Mouse (Mus musculus) lung, postnatal 4 days (tissue): Measurements from ENCODE around the gene Nub1.

Source experiments
- DNase-seq, 2 experiments: peaks; one replicate each; pipeline ENCODE4 v3.0.0; 2021

Gene Nub1

DNA sequence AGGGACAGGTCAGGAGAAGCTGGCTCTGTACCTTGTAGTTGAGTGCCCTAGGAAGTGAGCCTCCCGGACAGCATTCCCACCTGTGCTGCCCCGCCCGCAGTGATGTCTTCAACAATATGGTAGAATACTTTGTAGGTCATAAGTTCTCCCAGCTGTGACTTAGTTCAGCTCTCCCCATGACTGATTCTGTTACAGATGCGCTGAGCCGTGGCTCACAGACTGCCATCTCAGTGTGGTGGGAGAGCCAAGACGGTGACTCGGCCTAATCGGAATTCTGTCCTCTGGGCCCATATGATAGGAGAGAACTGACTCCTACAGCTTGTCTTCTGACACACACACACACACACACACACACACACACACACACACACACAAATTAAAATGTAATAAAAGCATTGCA is 19.3 kb downstream of the Nub1 start:
- no peak for DNase-seq

DNA sequence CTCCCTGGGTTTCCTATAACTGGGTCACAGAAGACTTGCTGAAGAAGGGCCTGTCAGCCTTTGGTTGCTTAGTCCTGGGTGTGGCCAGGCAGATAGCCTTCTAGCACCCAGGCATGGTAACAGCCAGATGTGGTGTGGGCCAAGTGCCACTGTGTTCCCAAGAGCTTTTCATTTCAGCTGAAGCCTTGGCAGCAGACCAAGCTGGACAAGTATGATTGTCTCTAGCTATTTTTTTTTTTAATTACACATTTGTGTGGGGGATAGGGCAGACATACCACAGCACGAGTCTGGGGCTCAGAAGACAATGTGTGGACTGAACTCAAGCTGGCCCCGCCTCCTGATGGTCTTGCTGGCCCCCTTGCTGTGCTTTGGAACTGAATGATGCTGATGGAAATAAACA is 24.6 kb downstream of the Nub1 start:
- peak; percentile 65 to 85 for DNase-seq

DNA sequence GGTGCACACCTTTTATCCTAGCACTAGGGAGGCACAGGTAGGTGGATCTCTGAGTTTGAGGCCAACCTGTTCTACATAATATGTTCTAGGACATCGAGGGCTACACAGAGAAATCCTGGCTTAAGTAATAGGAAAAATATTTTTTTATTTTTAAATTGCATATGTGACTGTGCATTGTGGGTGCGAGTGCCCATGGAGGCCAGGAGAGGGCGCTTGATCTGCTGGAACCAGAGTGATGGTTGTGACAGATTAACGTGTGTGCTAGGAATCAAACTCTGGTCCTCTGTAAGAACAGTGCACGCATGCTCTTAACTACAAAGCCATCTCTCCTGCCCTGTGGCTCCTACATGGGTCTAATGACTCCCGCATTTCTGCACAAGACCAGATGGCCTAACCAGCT is 26.3 kb downstream of the Nub1 start:
- no peak for DNase-seq

DNA sequence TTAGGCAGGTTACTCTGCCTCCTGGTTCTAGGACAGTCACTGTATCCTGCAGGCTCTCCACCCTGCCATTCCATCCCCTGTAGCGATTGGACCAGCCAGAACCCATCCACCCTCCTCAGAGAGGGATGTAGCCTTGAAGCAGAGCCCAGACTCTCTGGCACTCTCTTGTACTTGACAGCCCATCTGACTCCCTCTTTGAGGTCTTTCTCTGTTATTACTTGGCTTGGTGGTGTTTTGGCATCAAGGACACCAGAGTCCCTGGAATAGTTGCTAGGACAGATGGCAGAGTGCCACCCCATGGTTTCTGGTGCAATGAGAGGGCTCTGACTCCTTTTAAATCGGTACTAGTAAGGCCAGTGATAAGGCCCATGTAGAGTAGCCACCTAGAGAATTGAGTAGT is 27.9 kb downstream of the Nub1 start:
- peak in 1 of 2 experiments; percentile 33 for DNase-seq

DNA sequence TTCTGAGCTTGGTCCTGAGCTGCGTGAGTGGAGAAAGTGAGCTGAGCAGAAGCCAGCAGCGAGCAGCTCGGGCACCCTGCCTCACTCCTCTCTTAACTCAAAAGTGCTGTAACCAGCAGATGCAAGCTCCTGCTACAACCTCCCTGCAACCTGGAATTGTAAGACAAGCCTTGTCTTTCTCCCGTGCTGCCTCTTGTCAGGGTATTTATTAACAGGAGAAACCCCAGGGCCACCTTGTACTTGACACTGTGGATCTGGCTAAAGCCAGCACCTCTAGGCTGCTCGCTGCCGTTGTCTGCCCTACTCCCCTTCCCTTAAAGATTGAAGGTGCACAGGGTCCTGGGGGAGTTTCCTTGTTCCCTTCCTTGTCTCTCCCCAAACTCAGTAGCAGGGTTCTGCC is 28.7 kb downstream of the Nub1 start:
- no peak for DNase-seq

DNA sequence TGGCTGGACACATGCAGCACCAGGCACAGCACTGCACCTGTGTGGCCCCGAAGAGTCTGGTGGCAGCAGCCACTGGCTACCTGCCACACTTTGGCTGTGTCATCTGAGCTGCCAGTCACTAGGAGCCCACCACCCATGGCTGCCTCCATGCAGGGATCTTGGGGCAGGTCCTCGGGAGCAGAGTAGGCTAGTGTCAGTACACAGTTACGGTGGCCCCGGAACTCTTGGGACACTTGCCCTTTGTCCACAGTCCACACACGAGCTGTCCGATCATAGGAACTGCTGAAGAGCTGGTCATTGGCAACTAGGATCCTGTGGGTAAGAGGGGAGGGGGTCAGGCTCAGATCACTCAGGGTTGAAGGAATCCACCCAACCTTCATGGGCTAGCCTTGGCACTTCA is 32.7 kb downstream of the Nub1 start:
- no peak for DNase-seq

DNA sequence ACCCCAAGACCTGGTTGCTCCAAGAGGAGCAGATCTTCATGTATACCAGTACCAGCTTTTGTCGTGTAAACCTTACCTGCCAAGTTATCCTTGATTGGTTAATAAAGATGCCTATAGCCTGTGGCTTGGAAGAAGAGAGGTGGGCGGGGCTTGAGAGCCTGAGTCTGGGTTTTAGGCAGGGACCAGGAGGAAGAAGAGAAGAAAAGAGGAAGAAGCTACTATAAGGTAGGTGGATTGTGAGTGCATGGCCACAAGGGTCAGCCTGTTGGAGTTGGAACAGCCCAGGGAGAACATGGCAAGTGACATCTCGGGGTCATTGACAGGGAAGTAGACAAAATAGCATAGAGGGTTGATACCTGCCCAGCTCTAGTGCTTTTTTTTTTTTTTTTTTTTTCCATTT is 34.5 kb downstream of the Nub1 start:
- DNase-seq = no peak

DNA sequence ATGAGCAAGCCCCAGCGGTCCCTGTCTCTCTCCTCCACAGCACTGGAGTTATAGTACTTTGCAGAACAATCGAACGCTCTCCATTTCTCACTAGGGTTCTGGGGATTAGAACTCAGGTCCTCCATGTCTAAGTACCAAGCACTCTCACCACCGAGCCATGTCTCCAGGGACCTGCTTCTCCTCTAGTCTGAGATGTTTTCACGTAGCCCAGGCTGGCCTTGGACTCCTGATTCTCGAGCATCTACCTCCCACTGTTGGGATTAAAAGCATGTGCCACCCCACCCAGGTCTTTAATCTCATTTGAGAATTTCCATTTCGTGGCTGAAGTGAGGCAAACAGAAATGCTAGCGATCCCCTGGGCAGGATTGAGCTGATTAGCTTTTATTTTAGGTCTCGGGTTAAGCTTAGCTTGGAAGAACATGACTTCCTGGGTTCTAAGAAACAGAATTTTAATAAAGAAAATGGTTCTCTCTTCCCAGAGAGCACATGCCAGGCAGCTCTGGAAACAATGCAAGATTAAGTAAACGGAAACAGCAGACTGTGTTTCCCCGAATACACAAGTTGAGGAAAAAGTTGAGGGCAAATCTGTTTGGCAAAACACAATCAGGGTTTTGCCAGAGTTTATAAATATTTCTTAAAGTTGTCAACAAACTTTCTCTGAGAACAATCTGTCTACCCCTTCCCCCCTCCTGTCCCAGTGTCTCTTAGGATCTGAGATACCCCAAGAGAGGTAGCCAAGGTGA is 38.4 kb downstream of the Nub1 start:
- DNase-seq = no peak

DNA sequence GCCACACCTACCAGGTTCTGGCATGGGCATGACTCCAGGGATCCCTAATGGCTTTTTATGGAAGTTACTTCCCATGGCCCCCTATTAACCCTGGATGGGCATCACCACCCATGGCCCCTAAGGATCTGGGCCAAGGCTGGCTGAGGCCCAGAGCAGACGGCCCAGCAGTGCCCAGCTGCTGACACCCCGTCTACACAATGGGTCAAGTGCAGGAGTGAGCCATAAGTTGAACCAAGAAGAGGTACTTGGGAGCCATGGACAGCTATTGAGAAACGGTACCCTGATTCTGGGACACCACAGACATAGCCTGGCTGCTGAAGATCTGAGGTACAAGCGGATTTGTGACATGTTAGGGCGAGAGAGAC is 38.9 kb downstream of the Nub1 start:
- DNase-seq = peak in 1 of 2 experiments; percentile 52

DNA sequence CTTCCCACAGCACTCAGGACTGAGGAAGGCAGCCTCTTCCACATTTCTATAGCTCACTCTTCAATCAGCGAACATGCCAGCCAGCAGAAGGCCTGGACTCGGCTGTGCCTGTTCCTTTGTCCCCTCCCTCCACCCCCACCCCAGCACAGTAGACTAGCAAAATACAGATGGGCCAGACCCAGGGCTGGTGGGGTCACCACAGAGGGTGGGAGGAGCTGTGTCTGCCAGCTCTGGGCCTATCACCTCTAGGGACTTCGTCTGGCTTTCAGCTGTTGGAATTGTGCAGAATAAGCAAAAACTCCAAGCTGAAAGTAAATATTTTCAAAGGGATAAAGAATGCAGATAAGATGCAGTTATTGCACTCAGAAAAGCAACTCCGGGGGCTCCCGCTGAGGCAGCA is 39.5 kb downstream of the Nub1 start:
- peak; percentile 37 to 86 for DNase-seq

DNA sequence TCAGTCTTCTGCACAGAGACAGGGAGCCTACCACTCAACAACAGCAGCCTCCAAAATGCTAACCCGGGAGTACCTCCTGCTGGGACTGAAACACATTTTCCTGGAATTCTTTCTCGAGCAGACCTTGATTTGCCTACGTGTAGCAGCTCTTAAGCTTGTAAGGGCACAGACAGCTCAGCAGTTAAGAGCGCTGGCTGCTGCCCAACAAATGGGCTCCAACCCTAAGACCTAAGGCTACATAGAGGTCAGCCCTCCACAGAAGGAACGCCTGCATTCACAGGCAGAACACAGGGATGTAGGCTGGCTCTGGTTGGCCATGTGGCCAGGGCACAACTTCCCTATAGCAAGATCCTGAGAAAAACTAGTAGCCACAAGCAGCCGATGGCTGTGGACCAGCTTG is 40.6 kb downstream of the Nub1 start:
- DNase-seq = no peak

DNA sequence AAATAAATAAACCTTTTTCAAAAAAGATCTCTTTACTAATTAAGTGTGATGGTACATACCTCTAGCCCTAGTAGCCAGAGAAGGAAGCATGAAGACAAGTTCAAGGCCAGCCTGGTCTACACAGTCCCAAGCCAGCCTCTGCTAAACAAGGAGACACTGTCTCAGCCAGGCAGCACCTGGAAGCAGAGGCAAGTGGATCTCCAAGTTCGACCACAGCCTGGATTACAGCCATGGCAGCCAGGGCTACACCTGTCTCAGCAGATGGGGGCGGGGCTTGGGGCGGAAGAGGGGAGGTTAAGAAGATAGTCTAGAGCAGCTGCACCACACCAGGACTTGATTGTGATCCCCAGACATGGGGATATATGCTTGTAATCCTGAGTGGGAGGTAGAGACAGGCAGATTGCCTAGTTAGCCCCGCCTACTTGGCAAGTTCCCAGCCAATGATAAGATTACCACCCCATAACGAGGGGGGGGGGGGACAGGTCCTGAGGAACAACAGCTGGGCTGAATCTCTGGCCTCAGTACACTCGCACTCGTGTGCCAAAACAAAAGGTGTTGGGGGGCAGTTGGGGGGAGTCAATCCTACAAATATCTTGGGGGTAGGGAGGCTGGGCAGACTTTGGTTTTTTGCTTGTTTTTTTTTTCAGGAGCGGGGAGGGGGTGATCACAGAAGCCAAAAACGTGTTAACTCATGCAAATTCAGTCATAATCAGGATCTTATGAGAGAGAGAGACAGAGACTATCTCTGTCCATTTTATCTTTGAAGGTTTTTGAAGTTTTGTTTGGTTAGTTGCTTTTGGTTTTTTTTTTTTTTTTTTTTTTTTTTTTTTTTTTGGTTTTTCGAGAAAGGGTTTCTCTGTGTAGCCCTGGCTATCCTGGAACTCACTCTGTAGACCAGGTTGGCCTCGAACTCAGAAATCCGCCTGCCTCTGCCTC is 41.8 kb downstream of the Nub1 start:
- peak; percentile 48 to 57 for DNase-seq

DNA sequence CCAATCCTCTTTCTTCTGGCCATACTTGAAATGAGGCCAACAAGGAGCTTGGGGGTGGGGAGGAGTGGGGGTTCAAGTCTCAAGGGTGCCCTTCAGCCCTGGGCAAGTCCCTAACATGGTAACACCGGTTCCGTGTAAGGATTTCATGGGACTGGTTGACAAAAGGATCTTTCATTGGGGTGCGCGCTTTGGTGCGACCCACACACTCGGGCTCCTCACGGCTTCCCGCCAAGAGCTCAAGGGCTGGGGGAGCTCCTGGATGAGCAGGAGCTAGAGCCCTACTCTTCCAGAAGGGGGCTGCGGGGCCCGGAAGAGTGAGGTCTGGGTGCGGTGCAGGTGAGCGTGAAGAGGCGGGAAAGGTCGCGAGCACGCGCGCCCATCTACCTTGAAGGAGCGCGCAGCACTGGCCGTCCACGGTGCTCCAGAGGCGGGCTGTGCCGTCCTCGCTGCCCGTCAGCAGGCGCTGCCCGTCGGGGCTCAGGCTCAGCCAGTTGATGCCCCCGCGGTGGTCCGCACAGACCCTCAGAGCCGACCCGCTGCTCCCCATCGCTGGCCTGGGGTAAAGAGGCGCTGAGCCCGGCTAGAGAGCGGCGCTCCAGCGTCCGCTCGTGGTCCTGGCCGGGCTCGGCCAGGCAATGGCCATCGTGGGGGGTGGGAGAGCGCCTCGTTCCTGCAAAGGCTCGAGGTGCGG is 44.6 kb downstream of the Nub1 start:
- DNase-seq = no peak

DNA sequence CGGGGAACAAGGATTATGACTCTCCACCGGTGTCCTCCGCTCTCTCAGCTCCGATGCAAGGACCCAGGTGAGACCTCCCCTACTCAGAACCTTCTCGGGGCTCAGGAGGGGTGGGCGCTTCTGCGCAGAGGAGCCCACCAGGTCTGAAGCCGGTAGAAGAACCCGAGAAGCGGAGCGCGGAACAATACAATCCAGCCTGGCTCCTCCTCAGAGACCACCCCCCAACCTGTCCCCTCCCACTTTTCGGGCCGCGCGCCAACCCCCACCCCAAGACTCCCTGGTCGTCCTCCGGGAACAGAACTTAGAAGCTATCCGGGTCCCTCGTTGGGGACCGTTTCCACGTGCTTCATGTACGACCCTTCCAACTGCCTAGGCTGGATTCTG is 45.1 kb downstream of the Nub1 start, which contains the start of gene Wdr86:
TSS of gene Wdr86 (minus strand) at position 240 of the 384 bp plus-strand sequence.
- peak in 1 of 2 experiments; percentile 55 for DNase-seq

DNA sequence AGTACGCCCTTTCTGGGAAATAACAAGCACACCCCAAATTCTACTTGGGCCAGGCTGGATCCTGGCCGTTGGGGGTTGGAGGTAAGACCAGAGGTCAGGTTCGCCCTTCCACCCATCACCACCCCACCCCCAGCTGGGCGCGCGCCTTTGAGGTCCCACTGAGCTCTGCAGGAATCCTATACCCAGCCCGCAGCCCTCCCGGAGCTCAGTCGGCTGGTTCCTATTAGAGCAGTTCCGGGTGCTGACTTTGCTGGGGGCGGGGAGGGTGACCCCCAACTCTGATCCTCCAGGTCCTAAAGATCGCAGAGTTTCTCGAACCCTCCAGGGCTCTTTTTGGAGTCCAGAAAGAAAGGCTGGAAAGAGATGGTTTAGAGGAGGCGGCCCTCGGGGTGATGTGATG is 45.7 kb downstream of the Nub1 start:
- DNase-seq = peak; percentile 34 to 57

DNA sequence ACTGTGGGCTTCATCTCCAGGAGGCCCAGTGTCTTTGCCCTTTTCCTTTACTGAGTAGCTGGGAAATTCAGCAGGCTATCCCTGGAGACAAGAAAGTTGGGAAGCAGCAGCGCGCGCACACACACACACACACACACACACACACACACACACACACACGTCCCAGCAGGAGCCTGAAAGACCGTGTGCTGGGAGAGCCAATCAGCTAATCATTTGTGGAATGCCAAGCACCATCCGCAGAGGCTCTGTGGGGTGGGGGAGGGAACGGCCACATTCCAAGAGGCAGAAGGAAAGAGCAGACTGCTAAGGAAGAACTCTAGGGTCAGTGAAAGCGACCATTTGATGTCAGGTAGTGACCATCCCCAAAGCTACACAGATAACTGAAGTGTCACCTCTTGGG is 47.8 kb downstream of the Nub1 start:
- peak; percentile 69 to 86 for DNase-seq

DNA sequence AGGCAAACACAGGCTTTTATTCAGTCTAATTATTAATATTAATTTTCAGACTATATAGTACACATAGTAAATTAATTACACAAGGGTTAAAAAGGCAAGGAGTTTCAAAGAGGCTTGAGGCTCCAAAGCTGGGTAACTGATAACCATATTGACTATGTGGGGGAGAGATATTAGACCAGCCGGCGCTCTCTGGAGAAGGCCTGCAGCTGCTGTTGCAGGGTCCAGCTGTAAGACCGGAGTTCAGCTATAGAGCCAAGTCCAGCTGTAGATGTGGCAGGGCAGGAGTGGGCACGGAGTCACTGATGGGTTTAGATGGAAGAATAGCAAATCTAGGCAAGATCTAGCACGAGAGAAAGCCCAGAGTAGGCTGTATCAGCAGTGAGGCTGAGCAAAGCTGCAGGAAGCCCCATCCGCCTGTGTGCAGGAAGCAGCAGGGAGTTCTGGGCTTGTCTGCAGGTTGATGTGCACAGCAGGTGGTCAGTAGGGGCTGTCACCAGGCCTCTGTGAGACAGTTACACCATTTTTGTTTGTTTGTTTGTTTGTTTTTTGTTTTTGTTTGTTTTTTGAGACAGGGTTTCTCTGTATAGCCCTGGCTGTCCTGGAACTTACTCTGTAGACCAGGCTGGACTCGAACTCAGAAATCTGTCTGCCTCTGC is 48.6 kb downstream of the Nub1 start:
- no peak for DNase-seq

DNA sequence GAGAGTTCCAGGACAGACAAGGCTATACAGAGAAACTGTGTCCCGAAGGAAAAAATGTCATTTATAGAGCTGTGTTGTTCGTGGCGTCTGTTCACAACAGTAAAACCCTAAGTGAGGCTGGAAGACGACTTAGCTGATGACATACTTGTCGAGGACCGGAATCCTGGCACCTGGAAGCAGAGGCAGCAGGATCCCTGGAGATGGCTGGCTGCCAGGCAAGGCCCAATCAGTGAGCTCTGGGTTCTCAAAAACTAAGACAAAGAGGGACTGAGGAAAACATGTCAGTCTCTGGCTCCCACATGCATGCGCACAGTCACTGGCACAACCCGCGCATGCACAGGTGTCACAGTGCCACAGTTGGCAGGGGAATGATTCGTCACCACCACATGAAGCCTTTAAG is 52.3 kb downstream of the Nub1 start:
- DNase-seq = no peak

DNA sequence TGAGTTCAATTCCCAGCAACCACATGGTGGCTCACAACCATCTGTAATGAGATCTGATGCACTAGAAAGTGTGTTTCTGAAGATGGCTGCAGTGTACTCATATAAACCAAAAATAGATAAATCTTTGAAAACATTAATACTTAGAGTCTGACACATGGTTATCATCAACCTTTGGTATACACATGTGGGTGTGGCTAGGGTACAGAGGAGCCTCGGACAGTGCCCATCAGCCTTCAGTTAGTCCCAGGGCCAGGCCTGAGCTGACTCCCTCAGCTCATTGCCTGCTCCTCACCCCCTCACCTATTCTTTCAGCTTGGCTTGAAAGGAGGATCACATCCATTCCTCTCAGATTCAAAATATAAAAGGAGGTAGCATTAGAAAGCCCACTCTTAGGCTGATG is 53.2 kb downstream of the Nub1 start:
- no peak for DNase-seq

DNA sequence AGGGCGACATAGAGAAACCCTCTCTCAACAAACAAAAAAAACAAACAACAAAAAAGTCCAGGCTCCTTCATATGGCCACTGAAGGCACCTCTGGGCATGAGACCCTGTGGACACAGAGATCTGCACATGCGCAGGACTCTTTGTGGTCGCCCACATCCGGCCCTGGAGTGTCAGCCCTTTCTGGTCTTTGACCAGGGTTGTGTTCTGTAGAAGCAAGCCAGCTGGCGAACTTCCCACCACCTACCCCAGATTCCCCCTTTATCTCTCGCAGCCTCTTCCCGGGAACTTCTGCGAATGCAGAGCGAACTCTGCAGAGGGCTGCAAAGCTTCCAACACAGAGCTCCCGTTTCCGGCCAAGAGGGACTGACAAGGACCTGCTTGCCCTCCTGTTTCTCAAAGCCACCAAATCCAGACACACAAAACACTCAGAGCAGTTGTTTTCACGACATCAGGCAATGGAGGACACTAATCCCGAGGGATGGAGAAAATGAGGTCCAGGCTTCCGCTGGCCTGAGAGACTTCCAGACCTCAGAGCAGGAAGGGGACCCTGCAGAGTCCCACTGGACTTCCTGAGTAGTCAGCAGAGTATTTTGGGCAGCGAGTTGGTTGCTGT is 53.9 kb downstream of the Nub1 start:
- peak; percentile 79 to 89 for DNase-seq

DNA sequence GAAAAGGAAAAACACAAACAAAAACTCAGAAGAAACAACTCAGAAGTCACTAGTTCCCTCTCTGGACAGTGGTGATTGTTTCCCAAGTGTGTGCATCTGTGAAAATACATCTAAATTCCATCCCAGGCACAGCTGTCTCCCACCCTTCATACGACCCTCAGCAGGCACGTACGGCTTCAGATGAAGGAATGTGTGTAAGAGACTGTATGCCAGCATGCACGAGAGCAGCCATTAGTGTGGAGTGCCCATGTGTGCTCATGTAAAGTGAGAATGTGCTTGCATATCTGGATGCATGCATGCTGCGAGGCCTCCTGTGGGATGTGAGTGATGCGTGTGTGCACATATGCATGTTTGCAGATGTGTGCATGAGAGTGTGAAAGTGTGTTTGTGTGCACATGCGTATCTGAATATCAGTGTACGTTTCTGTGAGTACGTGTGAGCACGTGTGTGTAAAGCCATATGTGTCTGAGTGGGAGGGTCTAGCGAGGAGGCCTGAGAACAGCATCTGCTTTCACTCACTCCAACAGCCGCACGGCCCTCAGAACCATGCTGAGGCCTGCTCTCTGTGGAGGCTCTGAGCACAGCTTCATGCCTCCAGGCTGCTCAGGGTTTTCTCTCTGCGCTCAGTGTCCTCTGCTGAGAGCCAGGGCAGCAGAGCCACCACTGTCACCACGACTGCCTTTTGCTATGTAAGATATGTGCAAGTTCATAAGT is 56.0 kb downstream of the Nub1 start:
- DNase-seq = no peak

DNA sequence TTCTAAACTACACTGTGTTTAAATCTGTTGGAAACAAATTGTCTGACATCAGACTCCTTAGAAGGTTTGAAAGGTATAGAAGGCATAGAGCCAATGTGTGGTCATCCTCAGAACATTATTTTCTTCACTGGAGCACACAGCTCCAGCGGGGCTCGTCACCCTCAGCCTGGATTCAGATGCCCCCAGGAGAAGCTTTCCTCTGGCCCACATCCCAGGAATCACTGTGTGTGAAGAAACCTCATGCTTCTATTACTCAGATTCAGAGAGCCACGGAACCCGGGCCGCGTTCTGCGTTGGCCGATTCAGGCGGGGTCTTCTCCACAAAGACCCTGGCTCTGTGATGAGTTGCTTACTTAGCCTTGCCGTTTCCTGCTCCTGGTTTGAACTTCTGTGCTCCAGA is 58.6 kb downstream of the Nub1 start:
- DNase-seq = no peak
